Mouse (Mus musculus): ENCODE data around the gene Galk1.

DNA sequence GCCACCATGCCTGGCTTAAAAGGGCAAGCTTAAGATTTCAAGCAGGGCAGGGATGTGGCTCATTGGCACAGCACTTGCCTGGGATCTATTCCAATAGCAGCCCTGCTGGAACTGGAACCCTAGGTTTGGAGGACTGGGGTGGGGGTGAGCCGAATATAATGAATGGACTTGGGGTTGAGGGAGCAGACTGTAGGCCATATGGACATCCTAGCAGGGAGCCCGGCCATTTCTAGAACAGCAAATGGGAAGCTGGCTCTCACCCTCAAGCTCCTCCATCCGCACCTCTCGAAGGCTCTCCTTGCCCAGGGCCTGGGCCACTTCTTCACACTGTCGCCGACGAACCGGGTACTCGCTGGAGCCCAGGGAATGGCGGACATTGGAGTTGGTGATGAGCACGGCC, 2.9 kb downstream of the Galk1 start:
- TF ChIP-seq CTCF (IDR thresholded peaks at IDR 0.05; ENCODE audit: low read depth): no peak
- TF ChIP-seq EP300 (IDR thresholded peaks at IDR 0.05; ENCODE audit: low read depth): no peak

All from liver, embryonic 14.5 days (tissue).